In genomic region chr1:165046056-165046455, GRCm38 (mm10) we compare ENCODE assay signal across 8 mouse cellular contexts.
DNase-seq lines count a peak whose midpoint lies in the region; ATAC-seq and TF ChIP-seq lines count a peak whose summit lies in the region.

No protein-coding gene starts in this region.

- H3K4me1 ChIP-seq in heart, adult 2 months (ENCODE audit: control insufficient read depth, insufficient read depth, low read length): peaks cover 6% of the 10 kb centered on the region
- no peaks in the 10 kb centered on the region for H3K4me1 ChIP-seq in intestine, postnatal 0 days (replicated peaks; ENCODE audit: control insufficient read depth, insufficient read depth, low read length)

- no peaks in the 10 kb centered on the region for H3K36me3 ChIP-seq in heart, adult 2 months (ENCODE audit: control insufficient read depth, insufficient read depth, low read length)
- H3K36me3 ChIP-seq in intestine, postnatal 0 days (ENCODE audit: control insufficient read depth, insufficient read depth): no peaks in the 10 kb centered on the region

- TF ChIP-seq POLR2A in heart, adult 2 months (IDR thresholded peaks at IDR 0.05; ENCODE audit: insufficient read depth, low read depth, low read length): no peak

- H3K27me3 ChIP-seq in heart, adult 2 months (ENCODE audit: control insufficient read depth, insufficient read depth, low read length): no peaks in the 10 kb centered on the region
- no peaks in the 10 kb centered on the region for H3K27me3 ChIP-seq in intestine, postnatal 0 days (replicated peaks; ENCODE audit: control insufficient read depth, insufficient read depth, low read length)

- no peaks in the 10 kb centered on the region for H3K9me3 ChIP-seq in intestine, postnatal 0 days (ENCODE audit: control insufficient read depth)

- intact Hi-C loops in heart, adult 2 months (cut with DNase I): loop anchor here (5.0 kb wide), 2 partner anchors 54 to 66 kb away; no protein-coding TSS in a partner anchor
- intact Hi-C loops in left cerebral cortex, postnatal 25 days (cut with DNase I): no loop called here

- H3K79me2 ChIP-seq in heart, adult 2 months (replicated peaks; ENCODE audit: control insufficient read depth, insufficient read depth, low read length): no peaks in the 10 kb centered on the region

- WGBS in heart, adult 2 months: 62% methylated on average over 4 of the region's 4 CpGs
- WGBS in intestine, postnatal 0 days: 58% methylated on average over 4 of the region's 4 CpGs

- no peak overlapping the region for H3K27ac ChIP-seq in heart, adult 2 months
- no peak overlapping the region for H3K27ac ChIP-seq in intestine, postnatal 0 days (ENCODE audit: low read depth, low read length)

- TF ChIP-seq EP300 in heart, adult 2 months (IDR thresholded peaks at IDR 0.05; ENCODE audit: insufficient read depth, low read depth, low read length): no peak

- TF ChIP-seq CTCF in heart, adult 2 months (IDR thresholded peaks at IDR 0.05): no peak
- no peak for TF ChIP-seq CTCF in intestine, postnatal 0 days (IDR thresholded peaks at IDR 0.05; ENCODE audit: low read depth)

- H3K4me3 ChIP-seq in heart, adult 2 months: no peak overlapping the region
- no peak overlapping the region for H3K4me3 ChIP-seq in intestine, postnatal 0 days (ENCODE audit: low read depth, low read length)

- H3K4me2 ChIP-seq in intestine, postnatal 0 days (replicated peaks; ENCODE audit: low read depth): no peak overlapping the region

- H3K9ac ChIP-seq in heart, adult 2 months (ENCODE audit: low read depth, low read length): no peak overlapping the region
- H3K9ac ChIP-seq in intestine, postnatal 0 days (ENCODE audit: low read depth, low read length): no peak overlapping the region

- ATAC-seq in intestine, postnatal 0 days: peak; percentile 65

- DNase-seq in heart, adult 11 months: peak; percentile 60
- no peak for DNase-seq in heart, adult 2 months
- DNase-seq in NIH3T3 (ENCODE audit: low read depth): peak; percentile 69
- DNase-seq in cerebellum, postnatal 25 days: peak; percentile 42 to 57
- DNase-seq in thymus, adult 18-20 months: no peak
- no peak for DNase-seq in embryo, embryonic 11 days
- DNase-seq in left cerebral cortex, postnatal 25 days (ENCODE audit: low spot score in 2 of 2): no peak

Comparison
In these comparisons a context has a peak if more than half of its experiments do, and no peak if none do; other contexts are left out.
1. DNase-seq: peak in heart, adult 11 months (single experiment), NIH3T3 (single experiment) and cerebellum, postnatal 25 days (2 of 2); none in heart, adult 2 months (0 of 2), thymus, adult 18-20 months (0 of 2), embryo, embryonic 11 days (single experiment) and left cerebral cortex, postnatal 25 days (0 of 2).